Comparison of ENCODE assay signal across 13 mouse cellular contexts in the genomic region with DNA sequence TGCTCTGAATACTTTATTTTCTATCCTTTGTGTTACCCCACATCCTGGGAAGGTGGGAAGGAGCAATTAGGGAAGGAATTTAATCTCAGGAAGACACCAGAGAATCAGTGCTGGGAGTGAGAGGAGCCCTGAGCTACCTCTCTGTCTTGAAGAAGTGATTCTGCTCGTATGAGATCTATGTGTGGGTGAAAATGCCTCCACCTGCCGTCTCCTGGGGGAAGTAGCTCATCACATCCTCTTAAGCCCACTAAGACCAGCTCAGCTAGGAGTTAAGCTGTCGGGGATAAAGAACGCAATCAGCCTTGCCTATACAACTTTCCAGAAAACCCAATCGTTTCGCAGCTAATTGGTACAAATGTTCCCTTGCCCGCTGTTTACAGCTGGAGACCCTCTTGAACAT.
DNase-seq lines count a peak whose midpoint lies in the region; ATAC-seq and TF ChIP-seq lines count a peak whose summit lies in the region.
"Had no signal": no experiment of that assay in that cellular context is flagged by ENCODE, and none has a peak within 500 bp of the region (broad histone marks: within the 10 kb centered on the region; RNA-seq: fewer than 3 reads in every experiment).

No protein-coding gene starts in this region.

- no peaks in the 10 kb centered on the region for H3K27me3 ChIP-seq in midbrain, embryonic 16.5 days (ENCODE audit: control insufficient read depth, insufficient read depth, low read depth, low read length)
- H3K27me3 ChIP-seq: hindbrain, embryonic 13.5 days; liver, embryonic 15.5 days had no signal

- H3K36me3 ChIP-seq in midbrain, embryonic 16.5 days (ENCODE audit: control insufficient read depth, insufficient read depth, low read length) = no peaks in the 10 kb centered on the region
- H3K36me3 ChIP-seq: liver, embryonic 15.5 days had no signal

- 74% methylated on average over 7 of the region's 7 CpGs for WGBS in lung, adult 2 months
- 24% methylated on average over 7 of the region's 7 CpGs for WGBS in midbrain, embryonic 16.5 days

- ATAC-seq in CD4-positive, CD25-positive, alpha-beta regulatory T cell, adult 4 months = peak; percentile 60
- ATAC-seq in midbrain, embryonic 16.5 days = peak; percentile 55; the same call in 1 of the 2 replicates

- peaks cover 3% of the 10 kb centered on the region for H3K4me1 ChIP-seq in lung, adult 2 months (ENCODE audit: control insufficient read depth, insufficient read depth, low read length)
- H3K4me1 ChIP-seq in midbrain, embryonic 16.5 days (ENCODE audit: control insufficient read depth, insufficient read depth, low read length) = peaks cover 10% of the 10 kb centered on the region
- H3K4me1 ChIP-seq: liver, embryonic 15.5 days had no signal

- H3K9me3 ChIP-seq in midbrain, embryonic 16.5 days (replicated peaks; ENCODE audit: control insufficient read depth, low read length, poor library complexity, severe bottlenecking) = no peaks in the 10 kb centered on the region
- H3K9me3 ChIP-seq: hindbrain, embryonic 13.5 days; liver, embryonic 15.5 days had no signal

- TF ChIP-seq CTCF in lung, adult 2 months (IDR thresholded peaks at IDR 0.05; ENCODE audit: insufficient read depth, low read length) = 0 out of 2 replicates have a peak, but pooled peaks have one; percentile 5

- TF ChIP-seq POLR2A in lung, adult 2 months (IDR thresholded peaks at IDR 0.05; ENCODE audit: borderline replicate concordance, extremely low read depth, low read depth, low read length) = no peak

- no peak overlapping the region for H3K9ac ChIP-seq in midbrain, embryonic 16.5 days (ENCODE audit: low read depth, low read length)
- H3K9ac ChIP-seq: hindbrain, embryonic 13.5 days; liver, embryonic 15.5 days had no signal

- H3K4me3 ChIP-seq in lung, adult 2 months (replicated peaks; ENCODE audit: extremely low read depth, low read depth, low read length) = no peak overlapping the region
- H3K4me3 ChIP-seq in midbrain, embryonic 16.5 days (ENCODE audit: low read depth, low read length) = no peak overlapping the region
- H3K4me3 ChIP-seq: hindbrain, embryonic 13.5 days; liver, embryonic 15.5 days had no signal

- DNase-seq in lung, adult 2 months = no peak
- no peak for DNase-seq in lung, postnatal 10 days
- peak; percentile 61 for DNase-seq in brain, adult 2 months (ENCODE audit: low read depth, low spot score)
- no peak for DNase-seq in frontal cortex, adult 2 months (ENCODE audit: extremely low spot score in 1 of 2, low spot score in 1 of 2)
- no peak for DNase-seq in heart, adult 9 months (ENCODE audit: low spot score in 2 of 2)
- DNase-seq: adrenal gland, postnatal 10 days; cerebellum, postnatal 10 days; heart, adult 11 months; kidney, postnatal 36 days had no signal

- no peak overlapping the region for H3K27ac ChIP-seq in midbrain, embryonic 16.5 days (ENCODE audit: low read length)
- H3K27ac ChIP-seq: liver, embryonic 15.5 days had no signal

- H3K4me2 ChIP-seq in midbrain, embryonic 16.5 days (ENCODE audit: low read length) = no peak overlapping the region
- H3K4me2 ChIP-seq: hindbrain, embryonic 13.5 days; liver, embryonic 15.5 days had no signal
